Mouse (Mus musculus): ENCODE results near the gene Tars. TPM values are rescaled to one million over a fixed set of nuclear protein-coding genes. Genes with fewer than 3 reads are reported as not detected.

The Tars gene
- total and polyA plus RNA-seq, 3 experiments, result 41.7 to 96.2 (median 61.0) TPM

DNA sequence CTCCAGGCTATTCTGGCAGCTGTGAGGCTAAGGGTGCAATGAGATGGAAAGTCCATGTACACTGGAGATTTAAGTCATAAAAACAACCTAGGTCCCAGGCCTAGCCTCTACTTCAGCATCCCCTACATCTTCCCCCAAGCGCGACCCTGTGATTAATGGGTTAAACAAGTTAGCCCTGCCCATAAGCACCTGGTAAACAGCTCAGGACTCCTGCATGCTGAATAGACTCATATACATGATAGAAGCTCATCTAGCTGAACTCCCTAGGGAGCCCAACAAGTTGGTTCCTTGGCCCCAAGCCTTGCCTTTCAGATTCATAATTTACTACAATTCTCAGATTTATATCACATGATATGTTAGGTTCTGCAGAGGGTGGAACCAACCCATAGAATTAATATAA is 42.0 kb downstream of the Tars start:
- no peaks in the 10 kb centered on the region for H3K27me3 ChIP-seq (ENCODE audit: insufficient read depth, low read length)
- DNase-seq (ENCODE audit: low spot score) (no peak), ATAC-seq (ENCODE audit: extremely low read depth, insufficient number of reproducible peaks, low FRiP score, poor library complexity, severe bottlenecking) (no peak)
- TF ChIP-seq TAL1 (conservative IDR thresholded peaks at IDR 0.05; ENCODE audit: low read depth, low read length) (no peak), CTCF (IDR thresholded peaks at IDR 0.05; ENCODE audit: low read depth, low read length) (no peak), POLR2AphosphoS5 (IDR thresholded peaks at IDR 0.05; ENCODE audit: insufficient replicate concordance, low read depth, low read length) (no peak)
- H3K4me1 ChIP-seq (ENCODE audit: insufficient read depth, low read depth, low read length), result no peaks in the 10 kb centered on the region
- no peaks in the 10 kb centered on the region for H3K9me3 ChIP-seq (replicated peaks)
- no peaks in the 10 kb centered on the region for H3K36me3 ChIP-seq (replicated peaks)
- H3K4me3 ChIP-seq (ENCODE audit: low read depth, low read length), result no peak overlapping the region

DNA sequence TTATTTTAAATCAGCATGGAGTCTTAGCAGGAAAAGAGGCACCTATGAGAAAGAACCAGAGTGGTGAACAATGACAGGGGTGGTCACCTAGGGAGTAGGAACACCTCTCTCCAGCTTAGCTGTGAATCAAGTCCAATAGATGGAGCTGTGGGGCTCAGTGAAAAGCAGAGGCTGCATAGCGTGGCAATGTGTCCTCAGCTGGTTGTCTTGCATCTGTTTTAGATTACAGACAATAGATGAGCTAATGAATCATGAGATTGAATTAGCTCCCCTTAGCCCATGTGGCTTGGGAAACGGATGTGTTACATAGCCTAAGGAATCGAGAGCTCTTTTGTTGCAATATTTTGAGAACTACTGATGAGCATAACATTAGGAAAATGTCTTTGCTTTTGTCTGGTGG is 43.6 kb downstream of the Tars start:
- Histone ChIP-seq H3K27me3 (ENCODE audit: insufficient read depth, low read length) (no peaks in the 10 kb centered on the region), H3K4me3 (ENCODE audit: low read depth, low read length) (no peak overlapping the region), H3K36me3 (replicated peaks) (no peaks in the 10 kb centered on the region), H3K9me3 (replicated peaks) (no peaks in the 10 kb centered on the region), H3K4me1 (ENCODE audit: insufficient read depth, low read depth, low read length) (no peaks in the 10 kb centered on the region)
- ATAC-seq (ENCODE audit: extremely low read depth, insufficient number of reproducible peaks, low FRiP score, poor library complexity, severe bottlenecking) (no peak), DNase-seq (ENCODE audit: low spot score) (no peak)
- TF ChIP-seq GATA2 (IDR thresholded peaks at IDR 0.05; ENCODE audit: borderline replicate concordance, low read depth, low read length) (no peak), CTCF (IDR thresholded peaks at IDR 0.05; ENCODE audit: low read depth, low read length) (no peak), GATA1 (IDR thresholded peaks at IDR 0.05; ENCODE audit: borderline replicate concordance, low read length) (no peak), POLR2AphosphoS5 (IDR thresholded peaks at IDR 0.05; ENCODE audit: insufficient replicate concordance, low read depth, low read length) (no peak), TAL1 (conservative IDR thresholded peaks at IDR 0.05; ENCODE audit: low read depth, low read length) (no peak)

DNA sequence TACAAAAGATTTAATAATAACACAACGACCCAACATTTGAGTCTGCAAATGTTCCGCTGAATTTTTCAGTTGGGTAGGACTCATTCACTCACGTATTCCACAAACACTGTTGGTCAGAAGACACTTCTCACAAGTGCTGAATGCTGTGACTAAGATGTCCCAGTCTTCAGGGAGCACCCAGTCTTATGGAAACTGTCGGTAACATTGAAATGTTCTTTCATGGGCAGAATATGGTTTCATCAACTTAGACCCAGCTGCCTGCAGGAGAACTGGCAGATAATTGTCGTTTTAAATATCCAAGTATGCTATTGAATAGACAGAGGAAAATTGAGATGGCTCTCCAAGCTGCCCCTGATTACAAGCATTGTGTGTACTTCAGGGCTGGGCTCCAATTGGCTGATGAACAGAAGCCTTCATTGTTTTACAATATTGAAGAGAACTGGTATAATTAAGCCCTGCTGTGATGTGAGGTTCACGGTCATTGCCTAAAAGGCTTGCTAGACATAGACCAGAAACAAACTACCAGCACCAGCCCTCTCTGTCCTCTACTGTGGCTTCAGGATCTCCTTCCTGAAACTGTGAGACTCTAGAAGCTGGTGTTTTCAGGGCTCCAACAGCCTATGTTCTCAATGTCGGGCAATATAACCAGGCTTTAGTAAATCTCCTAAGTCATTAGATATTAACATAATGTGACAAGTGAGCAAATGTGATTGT is 59.8 kb downstream of the Tars start:
- no peak for ATAC-seq (ENCODE audit: extremely low read depth, insufficient number of reproducible peaks, low FRiP score, poor library complexity, severe bottlenecking)
- H3K36me3 ChIP-seq (replicated peaks), result no peaks in the 10 kb centered on the region
- H3K4me3 ChIP-seq (ENCODE audit: low read depth, low read length), result no peak overlapping the region
- no peak for DNase-seq (ENCODE audit: low spot score)
- TF ChIP-seq POLR2AphosphoS5 (IDR thresholded peaks at IDR 0.05; ENCODE audit: insufficient replicate concordance, low read depth, low read length) (no peak), GATA2 (IDR thresholded peaks at IDR 0.05; ENCODE audit: borderline replicate concordance, low read depth, low read length) (no peak), GATA1 (IDR thresholded peaks at IDR 0.05; ENCODE audit: borderline replicate concordance, low read length) (no peak), TAL1 (conservative IDR thresholded peaks at IDR 0.05; ENCODE audit: low read depth, low read length) (no peak), CTCF (IDR thresholded peaks at IDR 0.05; ENCODE audit: low read depth, low read length) (no peak)
- H3K9me3 ChIP-seq (replicated peaks), result no peaks in the 10 kb centered on the region
- no peaks in the 10 kb centered on the region for H3K4me1 ChIP-seq (ENCODE audit: insufficient read depth, low read depth, low read length)
- H3K27me3 ChIP-seq (ENCODE audit: insufficient read depth, low read length), result no peaks in the 10 kb centered on the region
